Mouse (Mus musculus) ZHBTc4 (cell line): ENCODE results near the gene Wbp1l.

Experiments
- DNase-seq: peaks from one replicate; pipeline ENCODE4 v3.0.0-alpha.2; 2011; ENCODE audit warnings: low read depth, low spot score

The Wbp1l gene

GRCm38 (mm10) chr19:46658348-46658747 is 59.5 kb downstream of the Wbp1l start:
- DNase-seq: no peak

DNA sequence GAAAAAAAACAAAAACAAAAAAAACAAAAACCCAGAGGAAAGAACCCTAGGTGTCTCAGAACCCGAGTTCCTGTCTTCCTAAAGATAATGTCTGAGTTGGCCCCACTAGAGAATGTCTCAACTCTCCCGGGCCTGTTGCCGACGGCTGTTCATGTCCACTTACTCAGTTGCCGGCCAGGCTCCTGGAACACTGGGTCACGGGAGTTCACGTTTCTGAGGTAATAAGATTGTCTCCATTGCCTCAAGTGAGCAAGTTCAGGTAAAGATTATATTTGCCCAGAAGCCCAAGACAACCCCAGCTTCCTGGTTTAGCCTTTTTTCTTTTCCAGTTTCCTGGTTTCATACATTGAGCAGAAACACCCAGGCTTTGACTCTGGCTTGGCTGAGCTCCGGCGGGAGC is 60.0 kb downstream of the Wbp1l start:
- DNase-seq: no peak

DNA sequence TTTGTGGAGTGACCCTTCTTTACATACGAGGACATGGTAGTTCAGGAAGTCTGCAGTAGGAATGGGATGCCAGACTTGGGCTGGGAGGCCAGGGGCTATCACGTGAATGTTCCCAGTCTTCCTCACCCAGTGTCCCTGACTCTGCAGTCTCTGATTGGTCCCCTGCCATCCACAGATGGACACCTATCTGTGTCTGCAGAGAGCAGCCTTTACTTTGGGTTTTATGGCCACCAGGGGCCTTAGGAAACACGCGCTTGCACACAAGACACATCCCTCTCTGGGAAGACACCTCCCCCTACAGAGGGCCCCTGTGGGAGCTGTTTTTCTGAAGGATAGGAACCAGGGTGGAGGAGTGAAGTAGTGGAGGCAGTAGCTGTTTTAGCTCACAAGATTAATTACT is 62.6 kb downstream of the Wbp1l start:
- no peak for DNase-seq

GRCm38 (mm10) chr19:46662214-46662613 is 63.3 kb downstream of the Wbp1l start:
- DNase-seq: no peak

GRCm38 (mm10) chr19:46662784-46663183 is 63.9 kb downstream of the Wbp1l start:
- DNase-seq: no peak

- no peak for DNase-seq
These were observed 66.6 kb downstream of the Wbp1l start for GRCm38 (mm10) chr19:46665474-46665873.

GRCm38 (mm10) chr19:46667300-46667699 is 68.4 kb downstream of the Wbp1l start:
- no peak for DNase-seq

- DNase-seq: no peak
These were observed 69.4 kb downstream of the Wbp1l start for GRCm38 (mm10) chr19:46668263-46668662.

DNA sequence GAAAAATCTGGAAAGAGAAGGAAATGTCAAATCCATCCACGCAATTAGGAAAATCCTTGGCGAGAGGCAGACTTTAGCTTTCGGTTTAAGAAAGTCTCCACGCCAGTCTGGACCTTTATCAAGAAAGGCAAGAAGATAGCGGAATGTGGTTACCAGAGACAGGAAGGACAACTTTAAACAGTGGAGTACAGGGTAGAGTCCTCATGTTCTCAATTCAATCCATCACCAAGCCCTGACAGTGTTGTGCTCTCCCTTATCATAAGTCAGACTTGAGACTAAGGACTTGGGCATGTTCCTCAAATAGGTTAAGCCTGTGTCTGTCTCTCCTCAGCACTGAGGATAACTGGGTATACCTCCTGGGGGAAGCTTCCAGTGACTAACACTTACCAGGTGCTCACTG is 70.9 kb downstream of the Wbp1l start:
- no peak for DNase-seq

DNA sequence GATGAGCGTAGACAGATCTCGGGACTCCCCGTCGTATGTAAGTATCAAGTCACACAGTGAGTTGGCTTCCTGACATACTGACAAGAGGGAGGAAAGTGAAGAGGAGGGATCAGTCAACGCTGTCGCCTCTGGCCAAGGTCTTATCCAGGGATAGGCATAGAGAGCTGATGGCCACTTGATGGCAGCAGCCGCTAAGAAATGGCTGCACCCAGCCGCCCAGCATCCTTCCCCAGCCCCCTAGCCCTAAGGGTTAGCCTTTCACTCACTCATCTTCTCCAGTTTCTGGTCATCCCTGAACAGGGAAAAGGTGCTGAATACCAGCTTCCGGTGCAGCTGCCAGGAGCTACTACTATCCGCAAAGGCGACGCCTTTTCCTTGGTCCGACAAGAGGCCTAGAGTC is 71.8 kb downstream of the Wbp1l start:
- DNase-seq: peak; percentile 76

DNA sequence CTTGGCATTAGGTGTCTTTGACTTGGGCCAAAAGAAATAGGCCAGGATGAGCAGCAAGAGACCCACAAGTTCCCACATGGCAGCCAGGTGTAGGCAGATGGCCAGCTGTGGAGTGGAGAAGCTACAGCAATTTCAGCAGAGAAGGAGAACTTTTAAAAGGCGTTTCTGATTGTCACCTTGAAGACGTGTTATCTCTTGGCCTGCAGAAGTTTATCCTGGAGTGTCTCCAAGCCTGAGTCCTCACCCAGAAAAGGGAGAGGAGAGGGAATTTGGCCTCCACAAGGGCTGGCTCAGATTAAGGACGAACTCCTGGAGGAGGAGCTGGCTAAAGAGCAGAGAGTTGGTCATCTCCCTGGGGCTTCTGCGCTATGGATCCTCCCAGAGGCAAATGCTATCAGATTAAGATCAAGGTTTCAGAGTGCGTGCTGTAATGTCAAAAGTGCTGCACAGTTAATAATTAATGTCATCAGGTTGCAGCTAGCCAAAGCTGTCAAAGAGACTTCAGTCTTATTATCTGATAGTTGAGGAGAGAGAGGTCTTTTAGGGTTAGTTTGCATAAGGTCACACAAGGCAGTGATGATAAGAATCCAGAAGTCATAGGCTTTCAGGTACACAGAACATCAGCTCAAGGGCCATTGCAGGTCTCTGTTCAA is 74.0 kb downstream of the Wbp1l start, which contains the start of gene Cyp17a1:
Cyp17a1 (minus strand) TSS at position 407 of the 653 bp plus-strand sequence.
- no peak for DNase-seq

DNA sequence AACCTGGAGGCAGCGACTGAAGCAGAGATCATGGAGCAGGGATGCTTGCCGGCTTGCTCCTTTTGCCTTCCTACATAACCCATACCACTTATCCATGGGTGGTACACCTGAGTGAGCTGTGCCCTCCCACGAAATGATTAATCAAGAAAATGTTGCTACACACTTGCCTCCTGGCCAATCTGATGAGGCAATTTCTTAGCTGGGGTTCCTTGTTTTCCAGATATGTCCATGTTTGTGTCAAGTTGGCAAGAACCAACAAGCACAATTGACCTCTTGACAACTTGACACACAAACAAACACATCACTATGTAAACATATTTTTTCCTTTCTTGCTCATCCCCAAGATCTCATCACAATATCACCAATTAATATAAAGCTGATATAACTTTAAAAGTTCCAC is 76.8 kb downstream of the Wbp1l start:
- no peak for DNase-seq

- no peak for DNase-seq
These were observed 81.0 kb downstream of the Wbp1l start for GRCm38 (mm10) chr19:46679720-46680383.

GRCm38 (mm10) chr19:46689460-46690372 is 90.8 kb downstream of the Wbp1l start, which contains the start of gene Borcs7:
Borcs7 (plus strand) TSS chr19:46689906.
- peak; percentile 91 for DNase-seq

GRCm38 (mm10) chr19:46690387-46690786 is 91.5 kb downstream of the Wbp1l start:
- no peak for DNase-seq

GRCm38 (mm10) chr19:46691078-46691477 is 92.2 kb downstream of the Wbp1l start:
- no peak for DNase-seq

DNA sequence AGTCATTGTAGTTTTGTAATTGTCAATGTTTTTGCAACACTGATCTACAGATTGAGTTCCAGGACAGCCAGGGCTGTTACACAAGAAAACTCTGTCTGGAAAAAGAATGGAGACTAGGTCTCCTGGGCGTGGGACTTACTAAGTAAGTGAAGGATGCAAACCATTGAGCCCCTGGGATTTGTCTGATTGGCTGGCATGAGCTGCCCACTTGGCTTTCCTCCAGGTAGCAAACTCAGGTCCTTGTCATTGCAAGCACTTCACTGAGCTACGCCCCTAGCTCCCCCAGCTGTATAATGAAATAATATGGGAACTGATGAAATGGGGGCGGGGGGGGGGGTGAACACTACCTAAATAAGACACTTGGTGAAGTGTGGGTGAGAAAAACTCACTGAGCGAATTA is 94.3 kb downstream of the Wbp1l start:
- no peak for DNase-seq

- DNase-seq: no peak
These were observed 97.6 kb downstream of the Wbp1l start for GRCm38 (mm10) chr19:46696482-46696881.

- DNase-seq: no peak
These were observed 98.1 kb downstream of the Wbp1l start for GRCm38 (mm10) chr19:46696943-46697342.

GRCm38 (mm10) chr19:46697840-46698517 is 99.1 kb downstream of the Wbp1l start:
- peak; percentile 23 for DNase-seq

- DNase-seq: no peak
These were observed 100.2 kb downstream of the Wbp1l start for GRCm38 (mm10) chr19:46699011-46699481.
